Mouse (Mus musculus) large intestine, adult 2 months (tissue): ENCODE data around the gene Cobl. TPM values are rescaled to one million over a fixed set of nuclear protein-coding genes. Genes with fewer than 3 reads are reported as not detected.

Experiments used
- DNase-seq: peaks from one replicate; pipeline ENCODE4 v3.0.0-alpha.2; 2012; ENCODE audit warnings: low read depth, low spot score
- WGBS: fragments of 180-500 bp; shearing (Covaris S2); methylation state at CpG from one replicate; pipeline ENCODE4 v1.1.7; 2018; 5-methylcytosine and 5-hydroxymethylcytosine counted together
- polyA plus RNA-seq: library from polyadenylated mRNA; depleted of rRNA; stranded (reverse); fragments of >200 nt; gene quantifications from 2 replicates; pipeline ENCODE4 v1.2.3, GENCODE M21; 2012

Gene Cobl
- polyA plus RNA-seq, 1 experiment, result 23.5 TPM

GRCm38 (mm10) chr11:12448101-12448500 lies 16.7 kb downstream of the Cobl start:
- no peak for DNase-seq
- 64% methylated on average over 3 of the region's 3 CpGs for WGBS

GRCm38 (mm10) chr11:12445222-12445621 lies 19.5 kb downstream of the Cobl start:
- 74% methylated on average over 2 of the region's 2 CpGs for WGBS
- no peak for DNase-seq

DNA sequence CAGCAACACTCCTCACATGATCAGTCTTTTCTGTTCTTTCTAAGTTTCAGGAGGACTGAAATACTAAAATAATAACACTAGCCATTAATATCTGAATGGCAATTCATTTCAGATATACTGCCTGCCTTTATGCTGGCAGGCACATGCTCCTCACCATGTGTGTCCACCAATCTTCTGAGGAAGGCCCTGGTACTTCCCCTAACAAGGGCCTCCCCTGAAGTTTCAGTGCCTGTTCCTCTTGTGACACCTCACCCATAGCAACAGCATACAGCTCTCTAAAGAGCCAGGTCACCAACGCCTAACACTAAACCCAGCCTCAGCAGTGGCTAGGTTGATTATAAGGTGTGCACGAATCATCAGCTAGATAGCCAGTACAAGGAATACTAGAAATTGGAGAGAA lies 20.5 kb downstream of the Cobl start:
- WGBS, result 55% methylated on average over 2 of the region's 2 CpGs

DNA sequence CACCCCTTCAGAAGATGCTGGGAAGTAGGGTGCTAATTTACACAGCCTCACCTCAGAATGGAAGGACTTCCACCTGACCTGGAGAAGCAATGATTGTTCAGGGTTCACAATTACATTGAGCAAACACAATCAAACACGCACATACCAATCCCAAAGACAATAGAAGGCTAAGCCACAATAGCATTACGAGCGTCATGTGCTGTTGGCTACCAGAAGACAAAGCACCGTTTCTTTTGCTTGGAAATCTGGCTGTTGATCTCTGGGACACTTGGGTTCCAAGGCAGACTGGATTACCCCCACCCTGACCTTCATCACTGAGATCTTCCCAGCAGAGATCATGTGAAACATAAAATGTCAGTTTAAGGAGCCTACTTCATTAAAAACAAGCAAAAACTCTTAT lies 21.1 kb downstream of the Cobl start:
- WGBS, result 40% methylated on average over 4 of the region's 4 CpGs
- no peak for DNase-seq

More for the DNA sequence above, 20.5 kb downstream of the Cobl start:
- no peak for DNase-seq

DNA sequence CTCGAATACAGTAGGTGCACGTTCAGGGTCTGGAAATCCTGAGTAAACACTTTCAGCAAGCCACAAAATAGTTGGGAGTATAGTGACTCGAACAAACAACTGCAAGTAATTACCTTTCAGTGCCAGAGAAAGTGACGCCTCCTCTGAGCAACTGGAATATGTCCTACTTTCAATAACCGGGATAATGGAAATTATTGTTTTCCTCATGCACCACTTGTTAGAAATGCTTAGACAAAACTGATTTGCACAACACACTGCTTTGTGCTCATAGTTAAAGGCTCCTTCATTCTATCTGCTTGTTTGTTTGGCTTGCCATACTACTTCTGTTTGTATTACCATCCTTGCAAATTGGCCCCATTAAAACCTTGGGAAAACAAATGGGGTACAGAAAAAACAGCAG lies 21.6 kb downstream of the Cobl start:
- WGBS, result 47% methylated on average over 5 of the region's 5 CpGs
- no peak for DNase-seq

- DNase-seq, result no peak
- 36% methylated on average over 4 of the region's 4 CpGs for WGBS
Observed at GRCm38 (mm10) chr11:12442283-12442682, 22.5 kb downstream of the Cobl start.

GRCm38 (mm10) chr11:12435905-12436304 lies 28.9 kb downstream of the Cobl start:
- WGBS, result 82% methylated on average over 3 of the region's 3 CpGs

GRCm38 (mm10) chr11:12435018-12435417 lies 29.7 kb downstream of the Cobl start:
- WGBS, result 43% methylated on average over 4 of the region's 4 CpGs
- DNase-seq, result no peak

More at GRCm38 (mm10) chr11:12435905-12436304, 28.9 kb downstream of the Cobl start:
- DNase-seq, result no peak

DNA sequence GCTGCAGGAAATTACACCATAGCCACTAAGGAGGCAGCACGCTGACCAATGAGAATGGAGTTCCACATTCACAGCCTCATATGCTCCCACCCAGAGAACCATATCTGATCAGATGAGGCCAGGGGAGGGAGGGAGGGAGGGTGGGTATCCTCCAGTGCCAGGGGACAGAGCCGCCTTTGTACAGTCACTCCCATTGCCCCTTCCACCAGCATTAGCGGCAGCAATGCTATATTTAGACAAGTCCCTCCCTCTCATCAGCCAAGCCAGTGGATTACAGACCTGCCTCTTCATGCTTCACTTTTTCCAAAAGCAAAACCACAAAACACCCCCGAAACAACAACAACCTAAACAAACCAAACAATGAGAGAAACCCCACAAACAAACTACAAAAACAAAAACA lies 30.2 kb downstream of the Cobl start:
- 54% methylated on average over 4 of the region's 4 CpGs for WGBS
- DNase-seq, result no peak

- 91% methylated on average over 2 of the region's 2 CpGs for WGBS
- DNase-seq, result no peak
Observed at GRCm38 (mm10) chr11:12431911-12432310, 32.8 kb downstream of the Cobl start.

- WGBS, result 41% methylated on average over 4 of the region's 4 CpGs
- no peak for DNase-seq
Observed at GRCm38 (mm10) chr11:12430231-12431041, 34.3 kb downstream of the Cobl start.

DNA sequence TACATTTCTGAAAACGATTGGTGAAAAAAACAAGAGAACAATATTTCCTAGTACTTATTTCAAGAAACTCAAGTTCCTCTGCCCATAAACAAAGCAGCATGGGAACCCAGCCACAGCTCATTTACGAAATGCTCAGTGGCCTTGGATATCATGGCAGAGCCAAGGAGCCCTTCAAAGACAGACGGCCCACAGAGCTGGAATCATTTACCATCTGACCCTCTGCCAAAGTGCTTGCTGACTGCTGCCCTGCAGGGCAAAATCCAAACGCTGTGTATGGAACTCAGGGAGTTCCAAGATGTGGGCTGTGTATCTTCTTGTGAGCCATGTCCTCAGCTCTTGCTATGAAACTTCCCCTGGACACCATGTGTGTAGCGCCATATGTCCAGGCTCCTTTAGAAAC lies 38.0 kb downstream of the Cobl start:
- no peak for DNase-seq
- 67% methylated on average over 5 of the region's 5 CpGs for WGBS

- WGBS, result 82% methylated on average over 2 of the region's 2 CpGs
- no peak for DNase-seq
Observed at GRCm38 (mm10) chr11:12424205-12424604, 40.6 kb downstream of the Cobl start.

GRCm38 (mm10) chr11:12421183-12421582 lies 43.6 kb downstream of the Cobl start:
- 90% methylated on average over 5 of the region's 5 CpGs for WGBS

DNA sequence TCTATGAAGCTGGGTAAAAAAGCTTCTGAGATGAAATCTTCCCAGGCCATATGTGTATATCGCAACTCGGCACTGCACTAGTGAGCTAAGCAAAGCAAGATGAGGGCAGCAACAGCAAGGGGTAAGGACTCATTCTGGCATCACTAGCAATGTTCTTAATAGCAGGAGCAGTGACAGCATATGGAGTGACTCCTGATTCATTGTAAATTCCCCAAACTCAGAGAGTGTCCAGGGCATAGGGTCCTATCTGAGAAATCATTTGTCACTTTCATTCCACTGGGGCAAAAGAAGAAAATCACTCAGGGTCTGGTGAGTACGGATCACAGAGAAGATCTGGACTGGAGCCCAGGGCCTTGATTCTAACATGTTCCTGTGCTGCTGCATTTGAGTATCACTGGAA lies 44.6 kb downstream of the Cobl start:
- WGBS, result 90% methylated on average over 3 of the region's 3 CpGs

More at GRCm38 (mm10) chr11:12421183-12421582, 43.6 kb downstream of the Cobl start:
- DNase-seq, result no peak

GRCm38 (mm10) chr11:12416899-12417298 lies 47.9 kb downstream of the Cobl start:
- DNase-seq, result no peak
- WGBS, result 67% methylated on average over 7 of the region's 7 CpGs

More for the DNA sequence above, 44.6 kb downstream of the Cobl start:
- no peak for DNase-seq

DNA sequence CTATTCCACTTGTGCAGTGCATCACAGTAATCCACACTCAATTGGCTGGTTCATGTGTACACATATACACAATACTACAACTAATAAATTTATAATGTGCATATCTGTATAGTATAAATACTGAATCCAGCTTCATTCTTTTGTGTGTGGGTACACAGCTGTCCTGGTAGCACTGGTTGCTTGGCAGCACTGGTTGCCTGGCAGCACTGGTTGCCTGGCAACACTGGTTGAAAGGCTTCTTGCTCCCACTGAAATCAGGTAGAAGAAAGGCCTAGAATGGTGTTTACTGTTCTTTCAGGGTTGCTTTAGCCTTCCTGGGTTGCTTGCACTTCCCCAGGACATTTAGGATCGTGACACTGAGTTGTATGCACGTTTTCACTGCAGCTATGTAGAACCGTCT lies 49.4 kb downstream of the Cobl start:
- no peak for DNase-seq

GRCm38 (mm10) chr11:12411950-12412349 lies 52.8 kb downstream of the Cobl start:
- WGBS, result 55% methylated on average over 1 of the region's 1 CpGs
- no peak for DNase-seq

More for the DNA sequence above, 49.4 kb downstream of the Cobl start:
- 83% methylated on average over 3 of the region's 3 CpGs for WGBS

GRCm38 (mm10) chr11:12411075-12411807 lies 53.5 kb downstream of the Cobl start:
- 59% methylated on average over 4 of the region's 4 CpGs for WGBS
- DNase-seq, result peak; percentile 66

DNA sequence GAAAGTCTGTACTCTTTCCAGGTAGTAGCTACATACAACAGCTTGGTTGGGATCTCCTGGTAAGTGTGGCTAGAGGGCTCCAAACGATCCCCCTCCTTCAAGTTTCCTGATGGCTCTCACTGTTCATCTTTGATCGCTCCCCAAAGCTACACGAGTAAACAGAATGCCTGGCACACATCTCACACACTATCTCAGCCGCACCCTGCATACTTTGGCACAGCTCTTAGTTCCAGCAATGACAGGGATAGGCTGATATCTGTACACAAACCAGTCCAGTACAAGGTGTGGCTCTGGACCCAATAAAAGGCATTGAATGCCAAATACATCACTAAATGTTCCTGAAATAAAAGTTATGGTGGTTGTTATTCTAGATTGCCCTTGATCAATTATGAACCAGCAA lies 55.3 kb downstream of the Cobl start:
- WGBS, result 25% methylated on average over 4 of the region's 4 CpGs
- DNase-seq, result peak; percentile 96

GRCm38 (mm10) chr11:12407834-12408233 lies 56.9 kb downstream of the Cobl start:
- 96% methylated on average over 6 of the region's 6 CpGs for WGBS
- no peak for DNase-seq
